Mouse (Mus musculus): ENCODE results near the gene Olfr670. TPM values are rescaled to one million over a fixed set of nuclear protein-coding genes. Genes with fewer than 3 reads are reported as not detected.
"Not testable (repeated sequence)": the region's sequence is repeated elsewhere in the genome, so short reads cannot be mapped to it uniquely, and the experiment has no call there.

Olfr670 gene
- not detected in 2 replicates for polyA plus RNA-seq (2015; fragmentation: Nextera tagmentation; extraction: Ambion mirVana)

DNA sequence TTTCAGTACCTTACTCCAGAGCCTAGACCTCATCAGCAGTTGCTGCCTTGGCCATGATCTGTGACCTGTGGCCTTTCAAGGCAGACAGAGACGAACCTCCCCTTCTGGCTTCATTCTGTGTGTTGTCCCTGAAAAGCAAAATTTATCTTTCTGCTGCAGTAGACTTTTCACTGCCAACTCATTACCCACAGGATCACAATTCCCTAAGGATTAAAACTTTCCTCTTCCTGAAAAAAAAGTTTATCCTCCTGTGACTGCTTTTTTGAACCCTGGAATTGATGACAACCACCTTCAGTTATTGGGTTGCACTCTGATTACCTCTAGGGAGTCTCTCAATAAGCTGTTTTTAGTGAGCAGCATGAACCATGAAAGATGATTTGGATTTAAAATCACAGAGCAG lies at the start of gene Olfr670:
Gene Olfr670, minus strand, starts transcription at position 101 of the 400 bp plus-strand sequence.
- no peak within 1 kb of the TSS for H3K27ac ChIP-seq (replicated peaks)
- 61% methylated on average over 1 of the region's 1 CpGs for WGBS
- no peaks in the 10 kb centered on the region for H3K9me3 ChIP-seq
- H3K36me3 ChIP-seq, result no peaks in the 10 kb centered on the region
- no peak within 1 kb of the TSS for H3K9ac ChIP-seq
- H3K27me3 ChIP-seq, result no peaks in the 10 kb centered on the region
- no peak within 1 kb of the TSS for H3K4me3 ChIP-seq
- H3K4me2 ChIP-seq, result no peak within 1 kb of the TSS
- ATAC-seq (ENCODE audit: low read depth), result no peak
- H3K4me1 ChIP-seq (replicated peaks), result no peaks in the 10 kb centered on the region

DNA sequence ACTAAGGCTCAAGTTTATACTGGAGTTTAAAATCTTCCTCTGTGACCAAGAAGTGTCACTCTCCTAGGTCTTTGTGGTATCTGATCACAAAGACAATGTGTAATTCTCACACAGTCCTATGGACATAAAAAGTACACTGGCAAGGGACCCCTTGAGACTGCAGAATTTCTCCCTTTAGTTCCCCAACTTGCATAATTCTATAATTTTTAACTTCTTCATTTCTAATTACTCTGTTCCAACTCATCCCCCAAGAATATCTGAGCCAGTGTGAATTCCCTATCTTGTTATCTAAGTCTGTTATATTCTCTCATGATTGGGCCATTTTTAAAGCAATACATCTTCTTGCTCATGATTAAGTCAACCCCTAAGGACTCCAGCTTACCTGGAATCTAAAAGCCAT lies 39.5 kb upstream of the Olfr670 start, which contains the start of gene Olfr672:
Gene Olfr672, minus strand, starts transcription at position 101 of the 400 bp plus-strand sequence.
- no peaks in the 10 kb centered on the region for H3K36me3 ChIP-seq
- H3K9ac ChIP-seq, result no peak within 1 kb of the TSS
- H3K27me3 ChIP-seq, result no peaks in the 10 kb centered on the region
- H3K27ac ChIP-seq (replicated peaks), result no peak within 1 kb of the TSS
- H3K4me1 ChIP-seq (replicated peaks), result no peaks in the 10 kb centered on the region
- H3K4me3 ChIP-seq, result no peak within 1 kb of the TSS
- ATAC-seq (ENCODE audit: low read depth), result no peak
- no peaks in the 10 kb centered on the region for H3K9me3 ChIP-seq
- no peak within 1 kb of the TSS for H3K4me2 ChIP-seq

DNA sequence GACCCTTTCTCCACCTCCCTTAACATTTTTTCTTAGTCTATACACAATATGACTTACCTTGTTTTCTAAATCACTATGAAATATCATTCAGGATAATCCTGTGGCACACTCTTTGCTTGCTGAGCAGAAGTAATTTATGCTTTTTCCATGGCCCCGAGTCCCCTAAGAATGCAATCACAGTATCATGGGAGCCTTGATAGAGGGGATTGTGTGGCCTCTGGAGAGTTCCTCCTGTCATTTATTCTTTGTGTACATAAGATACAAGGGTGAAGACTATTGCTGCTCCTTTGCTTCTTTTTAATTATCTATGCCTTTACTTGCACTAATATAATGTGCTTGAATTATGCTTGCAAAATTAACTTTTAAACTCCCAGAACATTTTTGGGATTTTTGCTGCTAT lies 16.6 kb upstream of the Olfr670 start, which contains the start of gene Olfr671:
Gene Olfr671, minus strand, starts transcription at position 101 of the 400 bp plus-strand sequence.
- ATAC-seq (ENCODE audit: low read depth), result no peak
- H3K27me3 ChIP-seq, result no peaks in the 10 kb centered on the region
- WGBS, result 79% methylated on average over 1 of the region's 1 CpGs
- no peaks in the 10 kb centered on the region for H3K4me1 ChIP-seq (replicated peaks)
- no peaks in the 10 kb centered on the region for H3K36me3 ChIP-seq
- no peak within 1 kb of the TSS for H3K4me3 ChIP-seq
- H3K9me3 ChIP-seq, result no peaks in the 10 kb centered on the region
- no peak within 1 kb of the TSS for H3K27ac ChIP-seq (replicated peaks)
- no peak within 1 kb of the TSS for H3K9ac ChIP-seq
- H3K4me2 ChIP-seq, result no peak within 1 kb of the TSS

DNA sequence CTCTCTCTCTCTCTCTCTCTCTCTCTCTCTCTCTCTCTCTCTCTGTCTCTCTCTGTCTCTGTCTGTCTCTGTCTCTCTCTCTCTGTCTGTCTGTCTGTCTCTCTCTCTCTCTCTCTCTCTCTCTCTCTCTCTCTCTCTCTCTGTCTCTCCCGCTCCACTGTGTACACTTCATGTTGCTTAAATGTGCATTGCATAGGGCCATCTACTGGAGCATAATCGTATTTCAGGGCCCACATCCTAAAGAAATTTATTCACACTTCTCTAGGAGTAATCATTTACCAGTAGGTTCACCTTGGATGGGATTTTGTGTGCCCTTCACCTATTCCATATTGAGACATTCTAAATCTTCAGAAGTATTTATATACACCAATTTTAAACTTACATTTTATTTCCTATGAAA lies 10.1 kb upstream of the Olfr670 start:
- not testable (repeated sequence) for H3K9ac ChIP-seq; ATAC-seq (ENCODE audit: low read depth); H3K4me1 ChIP-seq (replicated peaks); H3K4me2 ChIP-seq; H3K4me3 ChIP-seq; H3K27ac ChIP-seq (replicated peaks); H3K36me3 ChIP-seq; H3K9me3 ChIP-seq; H3K27me3 ChIP-seq
- WGBS, result 75% methylated on average over 2 of the region's 2 CpGs

DNA sequence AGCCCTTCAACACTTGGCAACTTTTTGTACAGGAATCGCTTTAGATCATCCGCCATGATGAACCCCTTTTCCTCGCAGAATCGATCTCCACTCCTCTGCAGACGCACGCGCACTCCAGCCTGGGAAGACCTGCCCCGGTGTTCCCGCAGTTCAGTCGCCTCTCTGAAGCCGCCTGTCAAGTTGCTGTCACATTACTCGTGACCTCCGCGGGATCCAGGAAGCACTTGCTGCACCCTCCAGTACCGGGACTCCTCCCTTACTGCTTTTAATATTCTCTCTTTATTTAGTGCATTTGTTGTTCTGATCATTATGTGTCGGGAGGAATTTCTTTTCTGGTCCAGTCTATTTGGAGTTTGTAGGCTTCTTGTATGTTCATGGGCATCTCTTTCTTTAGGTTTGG lies 12.2 kb downstream of the Olfr670 start:
- WGBS, result 93% methylated on average over 16 of the region's 16 CpGs
- ATAC-seq (ENCODE audit: low read depth), result not testable (repeated sequence)

DNA sequence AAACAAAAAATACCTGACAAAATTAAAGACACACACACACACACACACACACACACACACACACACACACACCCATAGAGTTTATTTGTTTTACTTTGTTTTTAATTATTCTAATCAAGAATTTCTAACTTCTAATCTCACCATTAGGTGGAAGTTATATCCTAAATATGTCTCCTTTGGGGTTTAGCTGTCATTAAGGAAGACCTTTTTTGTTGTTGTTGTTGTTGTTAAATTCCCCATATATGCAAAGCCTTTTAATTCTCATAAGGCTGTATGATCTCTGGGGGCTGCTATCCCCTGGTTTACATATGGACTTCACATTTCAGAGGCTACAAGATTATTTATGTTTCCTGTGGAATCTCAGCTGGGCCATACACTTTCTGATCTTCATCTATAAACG lies 28.5 kb downstream of the Olfr670 start, which contains the start of gene Olfr669:
Gene Olfr669, plus strand, starts transcription at position 301 of the 400 bp plus-strand sequence.
- Histone ChIP-seq H3K9ac (no peak within 1 kb of the TSS), H3K4me3 (no peak within 1 kb of the TSS), H3K9me3 (no peaks in the 10 kb centered on the region), H3K4me2 (no peak within 1 kb of the TSS), H3K27ac (replicated peaks) (no peak within 1 kb of the TSS), H3K27me3 (no peaks in the 10 kb centered on the region), H3K4me1 (replicated peaks) (no peaks in the 10 kb centered on the region), H3K36me3 (no peaks in the 10 kb centered on the region)
- ATAC-seq (ENCODE audit: low read depth), result no peak
- 84% methylated on average over 1 of the region's 1 CpGs for WGBS

More for the DNA sequence above, 12.2 kb downstream of the Olfr670 start:
- not testable (repeated sequence) for H3K36me3 ChIP-seq; H3K4me2 ChIP-seq; H3K4me3 ChIP-seq; H3K27me3 ChIP-seq; H3K9ac ChIP-seq; H3K4me1 ChIP-seq (replicated peaks); H3K27ac ChIP-seq (replicated peaks); H3K9me3 ChIP-seq

DNA sequence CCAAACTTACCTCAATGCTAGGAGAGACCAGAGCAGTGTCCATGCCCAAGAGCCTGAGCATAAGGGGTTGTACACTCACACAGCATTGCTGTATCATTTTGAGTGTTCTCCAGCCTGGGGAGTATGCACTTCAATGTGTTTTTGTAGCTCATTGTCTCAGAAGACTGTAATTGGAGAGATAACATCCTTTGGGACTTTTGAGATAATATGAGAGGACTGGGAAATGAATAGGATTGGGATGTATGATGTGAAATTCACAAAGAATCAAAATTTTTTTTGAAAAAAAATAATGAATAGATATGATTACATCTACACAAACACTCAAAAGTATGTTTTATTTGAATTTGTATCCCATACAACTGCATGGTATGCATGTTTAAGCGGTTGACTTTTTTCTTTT lies 34.5 kb downstream of the Olfr670 start, which contains the start of gene Olfr668:
Gene Olfr668, minus strand, starts transcription at position 101 of the 400 bp plus-strand sequence.
- Histone ChIP-seq H3K4me2 (no peak within 1 kb of the TSS), H3K9ac (no peak within 1 kb of the TSS), H3K27ac (replicated peaks) (no peak within 1 kb of the TSS), H3K4me3 (no peak within 1 kb of the TSS), H3K27me3 (no peaks in the 10 kb centered on the region), H3K4me1 (replicated peaks) (no peaks in the 10 kb centered on the region), H3K9me3 (no peaks in the 10 kb centered on the region), H3K36me3 (no peaks in the 10 kb centered on the region)
- no peak for ATAC-seq (ENCODE audit: low read depth)
- WGBS, result 84% methylated on average over 1 of the region's 1 CpGs

DNA sequence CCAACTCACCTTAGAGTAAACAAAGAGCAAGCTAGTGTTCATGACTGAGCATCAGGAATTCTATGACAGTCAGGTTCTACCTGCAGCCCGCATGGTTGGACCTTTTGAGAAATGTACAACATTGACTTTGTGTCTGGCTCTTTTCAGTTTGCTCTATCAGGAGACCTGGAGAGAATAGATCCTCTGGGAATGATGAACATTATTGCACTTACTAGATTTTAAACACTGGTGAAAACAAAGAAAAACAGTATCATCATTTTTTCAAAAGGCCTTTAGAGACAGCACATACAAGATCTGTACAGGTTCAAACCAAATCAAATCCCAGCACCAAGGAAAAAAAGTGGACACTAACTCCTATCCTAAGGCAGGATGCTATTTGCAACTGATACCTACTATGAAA lies 41.0 kb downstream of the Olfr670 start, which contains the start of gene Olfr667:
Gene Olfr667, minus strand, starts transcription at position 101 of the 400 bp plus-strand sequence.
- 85% methylated on average over 1 of the region's 1 CpGs for WGBS
- H3K9me3 ChIP-seq, result no peaks in the 10 kb centered on the region
- no peaks in the 10 kb centered on the region for H3K36me3 ChIP-seq
- no peak within 1 kb of the TSS for H3K4me2 ChIP-seq
- H3K4me3 ChIP-seq, result no peak within 1 kb of the TSS
- H3K4me1 ChIP-seq (replicated peaks), result no peaks in the 10 kb centered on the region
- no peak for ATAC-seq (ENCODE audit: low read depth)
- H3K27ac ChIP-seq (replicated peaks), result no peak within 1 kb of the TSS
- H3K27me3 ChIP-seq, result no peaks in the 10 kb centered on the region
- H3K9ac ChIP-seq, result no peak within 1 kb of the TSS

Other genes with a start within 250 kb of the Olfr670 start
- not detected in 2 replicates for gene Usp17le, start 185.2 kb downstream of the Olfr670 start, polyA plus RNA-seq (2015; fragmentation: Nextera tagmentation; extraction: Ambion mirVana)
- not detected in 2 replicates for gene Usp17lb, start 120.0 kb downstream of the Olfr670 start, polyA plus RNA-seq (2015; fragmentation: Nextera tagmentation; extraction: Ambion mirVana)
- gene Usp17la, start 105.6 kb downstream of the Olfr670 start, polyA plus RNA-seq (2015; fragmentation: Nextera tagmentation; extraction: Ambion mirVana), result not detected in 2 replicates
- gene Olfr665, start 84.6 kb downstream of the Olfr670 start, polyA plus RNA-seq (2015; fragmentation: Nextera tagmentation; extraction: Ambion mirVana), result not detected in 2 replicates
- gene Olfr666, start 66.7 kb downstream of the Olfr670 start, polyA plus RNA-seq (2015; fragmentation: Nextera tagmentation; extraction: Ambion mirVana), result not detected in 2 replicates
- not detected in 2 replicates for gene Olfr667, start 41.1 kb downstream of the Olfr670 start, polyA plus RNA-seq (2015; fragmentation: Nextera tagmentation; extraction: Ambion mirVana)
- gene Olfr668, start 34.6 kb downstream of the Olfr670 start, polyA plus RNA-seq (2015; fragmentation: Nextera tagmentation; extraction: Ambion mirVana), result not detected in 2 replicates
- not detected in 2 replicates for gene Olfr669, start 28.4 kb downstream of the Olfr670 start, polyA plus RNA-seq (2015; fragmentation: Nextera tagmentation; extraction: Ambion mirVana)
- gene Olfr671, start 16.5 kb upstream of the Olfr670 start, polyA plus RNA-seq (2015; fragmentation: Nextera tagmentation; extraction: Ambion mirVana), result not detected in 2 replicates
- not detected in 2 replicates for gene Olfr672, start 39.4 kb upstream of the Olfr670 start, polyA plus RNA-seq (2015; fragmentation: Nextera tagmentation; extraction: Ambion mirVana)
- gene Olfr675, start 65.8 kb upstream of the Olfr670 start, polyA plus RNA-seq (2015; fragmentation: Nextera tagmentation; extraction: Ambion mirVana), result not detected in 2 replicates
- gene Olfr676, start 70.1 kb upstream of the Olfr670 start, polyA plus RNA-seq (2015; fragmentation: Nextera tagmentation; extraction: Ambion mirVana), result not detected in 2 replicates
- not detected in 2 replicates for gene Olfr677, start 88.8 kb upstream of the Olfr670 start, polyA plus RNA-seq (2015; fragmentation: Nextera tagmentation; extraction: Ambion mirVana)
- gene Olfr678, start 101.9 kb upstream of the Olfr670 start, polyA plus RNA-seq (2015; fragmentation: Nextera tagmentation; extraction: Ambion mirVana), result not detected in 2 replicates
- not detected in 2 replicates for gene Olfr679, start 118.6 kb upstream of the Olfr670 start, polyA plus RNA-seq (2015; fragmentation: Nextera tagmentation; extraction: Ambion mirVana)
- gene Olfr680-ps1, start 130.2 kb upstream of the Olfr670 start, polyA plus RNA-seq (2015; fragmentation: Nextera tagmentation; extraction: Ambion mirVana), result not detected in 2 replicates
- gene Olfr681, start 154.2 kb upstream of the Olfr670 start, polyA plus RNA-seq (2015; fragmentation: Nextera tagmentation; extraction: Ambion mirVana), result not detected in 2 replicates
- not detected in 2 replicates for gene Olfr683, start 184.4 kb upstream of the Olfr670 start, polyA plus RNA-seq (2015; fragmentation: Nextera tagmentation; extraction: Ambion mirVana)
- gene Olfr684, start 201.0 kb upstream of the Olfr670 start, polyA plus RNA-seq (2015; fragmentation: Nextera tagmentation; extraction: Ambion mirVana), result not detected in 2 replicates
- gene Olfr685, start 223.4 kb upstream of the Olfr670 start, polyA plus RNA-seq (2015; fragmentation: Nextera tagmentation; extraction: Ambion mirVana), result not detected in 2 replicates
- gene Olfr686, start 244.9 kb upstream of the Olfr670 start, polyA plus RNA-seq (2015; fragmentation: Nextera tagmentation; extraction: Ambion mirVana), result not detected in 2 replicates

Measured in neural tube, embryonic 13.5 days (tissue).